Mouse (Mus musculus) NIH3T3 (cell line): ENCODE measurements at regions not wholly inside any gene's neighbourhood (a gene's known extent, or its start where the extent isn't known, plus 50 kb on each side); places are given as distances from the start of the nearest gene placed in this dataset.
A peak's percentile ranks its signal among the peaks of the same experiment; 100 is the strongest.

ENCODE experiments used
- DNase-seq: peaks from one replicate; pipeline ENCODE4 v3.0.0-alpha.2; 2012; ENCODE audit warnings: low read depth

DNA sequence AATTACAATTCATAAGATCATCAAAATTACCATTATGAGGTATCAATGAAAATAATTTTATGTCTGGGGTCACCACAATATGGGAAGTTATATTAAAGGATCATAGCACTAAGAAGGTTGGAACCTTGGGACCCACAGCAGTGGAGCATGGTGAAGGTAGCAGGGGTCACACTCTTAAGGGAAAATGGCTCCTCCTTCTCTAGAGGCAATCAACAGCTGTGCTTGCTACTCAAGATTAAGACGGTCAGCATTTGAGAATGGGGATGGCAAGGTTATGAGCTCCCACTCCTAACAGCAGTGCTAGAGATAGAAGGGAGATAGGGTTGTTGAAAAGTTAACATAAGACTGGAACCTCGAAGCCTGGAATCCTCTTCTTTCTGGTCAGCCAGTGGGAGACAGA lies 144.6 kb upstream of the Runx1 start:
- no peak for DNase-seq

DNA sequence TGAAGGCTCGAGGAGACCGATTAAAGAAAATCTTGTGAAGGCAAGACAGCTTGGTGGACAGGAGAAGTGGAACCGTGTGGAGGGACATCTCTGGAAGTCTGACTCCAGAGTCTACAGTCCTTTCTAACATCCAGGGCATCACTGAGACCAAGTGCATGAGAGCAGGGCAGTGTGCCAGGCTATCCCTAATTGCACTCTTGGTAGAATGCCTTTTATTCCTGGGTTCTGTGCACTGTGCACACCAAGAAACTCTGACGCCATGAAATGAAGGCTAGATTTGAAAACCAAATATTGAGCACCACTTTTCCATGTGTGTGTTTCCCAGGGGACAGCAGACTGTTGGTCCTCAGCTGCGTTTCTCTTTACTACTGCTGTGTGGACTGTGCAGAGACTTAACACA lies 143.1 kb upstream of the Runx1 start:
- DNase-seq: no peak

DNA sequence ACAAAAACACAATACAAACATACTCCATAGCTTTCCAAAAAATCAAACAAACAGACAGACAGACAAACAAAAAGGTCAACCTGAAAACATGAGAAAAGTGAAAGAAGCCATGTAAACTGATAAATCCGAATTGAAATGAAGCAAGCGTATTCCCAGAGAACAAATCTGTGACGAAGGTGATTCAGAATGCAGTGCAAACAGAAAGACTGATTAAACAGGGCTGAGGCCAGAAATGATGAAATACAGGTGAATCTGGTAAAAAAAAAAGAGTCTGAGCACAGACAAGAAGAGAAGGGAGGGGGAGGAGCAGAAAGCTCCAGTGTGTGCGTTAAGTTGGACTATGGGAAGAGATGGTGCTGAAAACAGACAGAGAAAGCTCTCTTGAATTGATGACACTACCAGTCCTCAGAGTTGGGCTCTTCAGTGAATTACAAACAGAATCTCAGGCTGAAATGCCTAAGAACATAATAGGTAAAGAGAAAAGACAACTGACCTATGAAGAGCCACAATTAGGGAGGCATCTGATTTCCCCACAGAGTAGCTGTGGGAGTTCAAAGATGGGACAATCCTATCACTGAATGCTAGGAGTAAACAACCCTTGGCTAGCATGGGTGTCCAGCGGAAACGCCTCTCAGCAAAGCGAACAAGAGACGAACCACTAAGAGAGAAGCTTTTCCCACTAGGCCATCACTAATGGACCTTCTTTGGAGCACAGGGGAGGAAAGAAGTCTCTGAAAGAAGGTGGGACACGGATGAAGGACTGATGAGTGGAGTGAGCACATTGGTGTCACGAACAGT lies 140.3 kb upstream of the Runx1 start:
- no peak for DNase-seq

DNA sequence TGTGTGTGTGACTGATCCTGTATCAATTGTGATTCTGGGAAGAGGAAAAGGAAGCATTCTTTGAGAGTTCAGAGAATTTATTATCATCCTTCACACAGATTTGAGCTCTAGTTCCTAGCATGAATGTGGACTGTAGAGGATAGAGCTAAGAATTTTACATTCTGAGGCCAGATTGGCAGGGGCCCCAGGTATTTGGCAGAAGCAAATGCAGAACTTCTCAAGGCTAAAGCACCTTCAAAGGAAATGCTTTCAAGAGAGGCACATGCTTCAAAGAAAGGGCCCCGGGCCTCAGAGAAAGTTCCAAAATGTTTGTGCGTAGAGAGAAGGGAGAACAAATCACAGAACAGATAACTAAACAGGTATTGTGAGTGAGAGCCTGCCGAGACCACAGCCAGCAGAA lies 139.7 kb upstream of the Runx1 start:
- no peak for DNase-seq

DNA sequence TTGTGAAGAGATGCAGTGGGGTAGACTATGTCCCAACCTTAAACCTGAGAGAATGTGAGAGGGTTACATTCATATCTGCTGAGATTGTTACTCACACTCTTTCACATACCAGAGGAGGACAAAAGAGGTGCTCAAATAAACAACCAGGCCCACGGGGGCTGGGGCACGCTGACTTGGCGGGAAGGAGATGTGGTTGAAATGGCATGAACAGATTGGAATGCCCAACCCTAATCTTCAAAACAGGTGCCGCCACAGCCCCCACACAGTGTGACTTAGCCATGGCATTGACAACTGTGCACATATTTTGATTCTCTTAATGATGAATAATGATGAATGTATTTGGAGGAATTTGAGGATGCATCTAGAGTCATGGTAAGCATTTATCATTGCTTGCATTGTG lies 137.6 kb upstream of the Runx1 start:
- DNase-seq: no peak

DNA sequence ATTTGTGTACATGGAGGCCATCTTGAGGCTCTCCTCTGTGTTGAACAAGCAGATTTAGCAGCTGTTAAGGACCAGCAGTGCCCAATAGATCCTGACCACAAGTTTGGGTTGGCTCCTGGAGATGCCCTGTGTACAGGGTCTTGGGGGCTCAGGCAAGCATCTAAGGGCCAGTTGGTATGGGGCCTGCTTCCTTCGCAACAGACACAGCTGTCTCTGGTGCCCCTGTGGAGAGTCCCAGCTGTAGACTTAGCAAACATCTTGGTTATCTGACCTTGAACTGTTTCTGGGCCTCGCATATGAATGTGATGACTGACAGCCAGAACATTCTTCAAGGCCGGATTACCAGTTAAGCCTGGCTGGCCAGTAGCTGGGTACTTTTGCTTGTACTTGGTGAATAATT lies 135.4 kb upstream of the Runx1 start:
- no peak for DNase-seq

DNA sequence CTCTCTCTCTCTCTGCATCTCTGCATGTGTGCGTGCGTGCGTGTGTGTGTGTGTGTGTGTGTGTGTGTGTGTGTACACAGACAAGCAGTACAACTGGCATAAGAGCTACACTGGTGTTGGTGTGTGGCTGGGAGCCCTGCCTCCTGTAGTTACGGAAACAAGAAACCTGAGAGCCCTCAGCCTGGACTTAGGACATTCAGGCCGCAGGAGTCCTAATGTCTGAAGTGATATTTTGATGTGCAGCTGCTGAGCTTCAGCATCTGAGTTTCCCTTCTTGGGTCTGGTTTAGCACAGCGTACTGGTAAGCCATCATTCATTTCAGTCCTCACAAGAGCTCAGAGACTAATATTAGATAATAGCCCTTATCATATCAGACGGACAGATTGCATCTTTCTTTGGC lies 134.8 kb upstream of the Runx1 start:
- no peak for DNase-seq

DNA sequence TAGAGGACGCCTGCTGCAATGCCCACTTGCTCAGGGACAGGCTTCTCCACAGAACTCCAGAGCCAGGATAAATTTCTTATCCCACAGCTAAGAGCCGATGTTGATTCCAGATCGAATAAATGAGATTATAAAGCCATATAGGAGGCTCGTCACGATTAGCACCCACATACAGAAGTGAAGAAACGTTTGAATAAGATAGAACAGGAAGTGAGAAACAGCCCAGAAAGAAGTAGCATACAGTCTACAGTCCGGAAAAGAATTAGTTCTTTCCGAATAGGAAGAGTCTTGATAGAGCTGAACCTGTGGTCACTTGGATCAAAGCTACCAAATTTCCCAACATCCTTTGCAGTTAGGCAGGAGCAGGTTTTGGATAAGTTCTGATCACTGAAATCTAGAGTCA lies 133.0 kb upstream of the Runx1 start:
- no peak for DNase-seq

DNA sequence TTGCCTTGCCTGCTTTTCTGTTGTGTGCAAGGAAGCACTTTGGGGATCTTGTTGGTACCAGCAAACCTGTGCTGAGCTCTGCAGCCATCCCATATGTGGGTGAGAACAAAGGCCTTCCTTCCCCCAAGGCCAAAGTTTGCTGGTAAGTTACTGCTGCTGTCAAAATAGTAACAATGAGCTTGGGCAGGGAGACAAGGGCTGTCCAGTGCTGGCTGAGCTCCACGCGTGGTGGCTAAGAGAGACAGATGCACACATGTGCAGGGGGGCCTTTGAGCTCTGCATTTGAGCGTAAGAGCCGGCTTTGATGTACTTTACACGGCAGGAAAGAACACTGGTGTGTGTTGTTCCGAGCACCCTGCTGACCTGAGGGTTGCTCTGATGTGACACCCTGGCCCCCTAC lies 132.2 kb upstream of the Runx1 start:
- no peak for DNase-seq

DNA sequence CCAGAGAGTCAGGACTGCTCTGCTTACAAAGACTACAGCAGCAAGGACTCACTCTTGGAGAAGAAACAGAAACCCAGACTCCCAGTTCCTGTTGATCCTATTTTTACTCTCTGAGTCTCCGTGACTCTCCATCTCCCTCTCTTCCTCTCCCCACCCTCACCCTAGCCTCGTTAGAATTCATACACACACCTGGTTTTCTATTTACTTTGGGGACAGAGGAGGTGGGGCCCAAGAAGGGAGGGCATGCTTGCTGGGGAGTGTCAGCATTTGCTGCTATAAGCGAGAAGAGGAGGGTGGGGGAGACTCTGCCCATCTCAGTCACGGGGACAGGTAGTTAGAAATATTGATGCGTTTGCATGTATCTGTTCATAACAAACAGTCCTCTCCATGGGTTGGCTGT lies 129.6 kb upstream of the Runx1 start:
- no peak for DNase-seq

DNA sequence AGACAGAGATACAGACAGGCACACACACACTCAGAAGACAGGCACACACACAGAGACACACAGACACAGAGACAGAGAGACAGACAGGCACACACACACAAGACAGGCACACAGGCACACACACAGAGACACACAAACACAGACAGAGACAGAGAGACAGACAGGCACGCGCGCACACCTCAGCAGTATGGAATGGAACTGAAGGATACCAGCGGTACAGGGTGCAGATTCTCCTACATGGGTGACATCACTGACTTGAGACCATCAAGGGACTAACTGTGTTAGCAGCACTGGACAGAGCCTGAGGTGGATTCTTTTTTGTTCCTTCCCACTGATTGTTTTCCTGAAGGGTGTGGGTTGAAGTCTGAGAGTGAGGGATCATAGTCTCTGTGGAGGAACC lies 129.1 kb upstream of the Runx1 start:
- DNase-seq: no peak

DNA sequence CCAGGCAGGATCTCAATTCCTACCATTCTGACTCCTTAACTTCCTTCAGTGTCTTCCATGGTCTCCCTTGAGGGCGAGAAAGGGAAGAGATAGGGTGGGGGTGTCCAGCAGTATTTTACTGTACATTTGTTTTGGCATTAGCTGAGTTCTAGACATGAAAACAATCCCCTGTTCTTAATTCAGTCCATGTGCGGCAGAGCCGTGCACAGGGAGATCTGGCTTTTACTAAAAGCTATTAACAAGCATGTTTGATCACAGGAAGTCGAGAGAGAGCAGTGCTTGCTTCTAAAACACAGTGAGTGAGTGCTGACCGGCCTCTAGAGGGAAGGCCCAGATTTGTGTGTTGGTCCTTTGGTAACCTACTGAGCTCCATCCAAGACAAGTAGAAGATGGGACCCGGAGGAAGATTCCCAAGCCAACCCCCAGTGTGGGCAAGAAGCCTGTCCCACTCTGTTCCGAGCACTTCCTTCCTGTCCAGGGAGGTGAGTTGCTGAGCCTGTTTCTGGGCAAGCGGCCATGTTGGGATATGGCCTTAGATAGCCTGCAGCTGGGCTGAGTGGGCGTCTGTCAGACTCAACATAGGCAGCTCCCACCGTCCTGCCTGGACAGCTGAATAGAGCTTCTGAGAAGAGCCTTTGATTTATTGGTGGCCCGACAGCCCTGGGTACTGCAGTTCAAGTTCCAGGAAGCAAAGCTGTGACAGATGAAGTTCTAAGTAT lies 128.1 kb upstream of the Runx1 start:
- DNase-seq: peak; percentile 60

DNA sequence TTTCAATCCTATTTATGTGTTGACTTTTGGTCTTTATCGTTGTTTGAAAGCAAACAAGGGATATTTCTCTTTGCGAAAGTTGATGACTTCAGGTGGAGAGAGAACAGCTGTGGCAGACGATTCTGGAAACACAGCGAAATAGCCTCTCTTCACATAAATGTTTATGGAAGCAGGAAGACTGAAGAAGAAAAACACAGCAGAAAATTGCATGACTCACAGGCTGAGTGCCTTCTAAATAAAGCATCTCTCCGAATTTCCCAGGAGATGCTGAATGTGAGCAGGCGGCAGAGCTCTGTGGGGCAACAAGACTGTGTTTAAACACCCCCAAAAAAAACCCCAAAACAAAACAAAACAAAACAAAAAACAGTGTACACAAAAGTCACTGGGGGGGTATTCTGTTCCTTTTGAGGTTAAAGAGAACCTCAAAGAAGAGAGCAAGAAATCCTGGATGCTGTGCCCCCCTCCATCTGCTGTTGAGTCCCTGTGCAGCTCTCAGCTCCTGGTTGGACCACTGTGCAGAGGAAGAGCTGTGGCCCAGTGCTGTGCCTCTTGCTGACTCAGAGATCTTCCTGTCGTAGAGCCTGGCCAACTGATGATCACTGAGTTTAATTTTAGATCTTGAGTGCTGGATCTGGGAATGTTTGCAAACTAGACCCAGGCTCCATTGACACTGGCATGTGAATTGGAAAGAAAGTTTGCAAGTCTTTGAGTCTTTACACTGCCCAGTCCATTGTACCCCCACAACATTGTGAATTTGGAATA lies 126.6 kb upstream of the Runx1 start:
- peak; percentile 77 for DNase-seq

DNA sequence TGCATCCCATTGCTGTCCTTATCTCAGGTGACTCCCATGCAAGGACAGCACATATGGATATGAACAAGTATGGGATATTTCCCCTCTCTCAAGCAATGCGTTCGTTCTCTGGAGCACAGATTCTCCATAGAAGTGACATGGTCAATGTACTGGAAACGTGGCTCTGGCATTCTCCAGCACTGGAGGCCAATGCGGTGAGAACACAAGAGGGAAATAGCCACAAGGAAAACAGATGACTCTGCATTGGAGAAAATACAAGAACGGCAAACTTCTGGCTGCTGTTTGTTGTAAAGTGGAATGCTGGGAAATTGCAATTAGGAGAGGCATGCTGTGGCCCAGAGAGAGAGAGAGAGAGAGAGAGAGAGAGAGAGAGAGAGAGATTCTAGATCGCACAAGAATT lies 125.6 kb upstream of the Runx1 start:
- peak; percentile 34 for DNase-seq

DNA sequence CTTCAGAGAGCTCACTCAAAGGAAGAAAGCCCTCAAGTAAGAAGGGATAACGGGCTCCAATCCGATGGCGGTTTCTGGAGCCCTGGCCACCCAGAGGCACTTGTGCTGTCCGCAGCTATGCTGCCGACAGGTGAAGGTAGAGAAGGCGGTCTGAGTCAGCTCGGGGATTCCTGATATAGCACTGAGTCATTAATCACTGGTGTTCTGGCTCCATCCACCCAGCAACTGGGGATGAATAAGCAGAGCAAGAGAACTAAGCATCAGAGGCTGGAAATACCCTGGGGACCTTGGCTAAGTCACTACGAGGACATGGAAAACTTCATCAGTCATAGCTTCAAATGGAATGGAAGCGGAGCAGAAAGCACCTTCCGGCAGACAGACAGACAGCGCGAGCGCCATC lies 122.5 kb upstream of the Runx1 start:
- DNase-seq: peak; percentile 87

DNA sequence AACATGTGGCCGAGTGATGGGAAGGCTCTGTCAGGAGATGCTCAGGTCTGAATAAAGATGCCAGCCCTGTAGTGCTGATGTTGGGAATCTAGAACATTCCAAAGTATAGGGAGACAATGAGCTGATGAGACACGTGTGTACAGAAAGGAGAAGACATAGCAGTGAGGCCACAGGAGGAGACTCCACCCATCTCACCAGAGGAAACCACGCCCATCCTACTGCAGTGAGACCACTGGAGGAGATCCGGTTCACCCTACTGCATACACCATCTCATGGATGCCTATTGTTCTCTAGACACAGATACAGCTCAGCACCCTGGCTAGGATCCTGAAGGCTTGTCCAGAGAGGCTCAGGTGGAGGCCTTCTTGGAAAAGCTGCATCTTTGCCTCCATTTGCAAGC lies 120.6 kb upstream of the Runx1 start:
- DNase-seq: no peak

DNA sequence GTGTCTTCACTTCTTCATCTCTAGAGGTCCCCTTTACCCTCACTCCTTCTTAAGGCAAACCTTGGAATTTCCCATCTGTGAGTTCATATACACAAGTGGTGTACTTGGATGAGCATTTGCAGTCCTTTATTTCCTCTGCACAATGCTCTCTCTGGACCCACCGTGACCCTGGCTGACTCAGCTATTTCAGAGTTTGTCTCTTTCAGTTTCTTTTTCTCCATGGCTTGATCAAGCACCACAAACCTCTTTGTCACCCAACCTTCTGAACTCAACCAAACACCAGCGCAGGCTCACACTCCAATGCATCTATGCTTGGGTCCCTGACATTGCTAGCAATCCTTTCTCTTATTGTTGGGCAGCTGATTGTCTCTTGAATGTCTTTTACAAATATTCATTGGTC lies 118.0 kb upstream of the Runx1 start:
- DNase-seq: peak; percentile 31

DNA sequence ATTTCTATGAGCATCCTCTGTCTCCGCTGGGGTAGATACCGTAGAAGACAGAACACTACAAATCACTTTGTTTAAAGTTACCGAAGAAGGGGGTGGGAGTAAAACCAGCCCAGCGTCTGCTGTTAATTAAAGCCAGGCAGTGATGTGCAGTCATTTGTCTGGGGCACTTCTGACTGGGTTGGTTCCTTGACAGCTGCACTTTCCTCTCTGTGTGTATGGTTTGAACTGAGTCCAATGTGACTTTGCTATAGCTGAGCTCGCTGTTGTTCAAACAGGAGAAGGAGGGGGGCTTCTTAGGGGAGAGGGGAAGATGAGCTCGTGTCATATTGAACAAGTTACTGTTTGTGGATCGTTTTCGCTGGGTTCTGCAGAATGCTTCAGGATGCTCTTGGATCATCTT lies 113.7 kb upstream of the Runx1 start:
- peak; percentile 47 for DNase-seq

DNA sequence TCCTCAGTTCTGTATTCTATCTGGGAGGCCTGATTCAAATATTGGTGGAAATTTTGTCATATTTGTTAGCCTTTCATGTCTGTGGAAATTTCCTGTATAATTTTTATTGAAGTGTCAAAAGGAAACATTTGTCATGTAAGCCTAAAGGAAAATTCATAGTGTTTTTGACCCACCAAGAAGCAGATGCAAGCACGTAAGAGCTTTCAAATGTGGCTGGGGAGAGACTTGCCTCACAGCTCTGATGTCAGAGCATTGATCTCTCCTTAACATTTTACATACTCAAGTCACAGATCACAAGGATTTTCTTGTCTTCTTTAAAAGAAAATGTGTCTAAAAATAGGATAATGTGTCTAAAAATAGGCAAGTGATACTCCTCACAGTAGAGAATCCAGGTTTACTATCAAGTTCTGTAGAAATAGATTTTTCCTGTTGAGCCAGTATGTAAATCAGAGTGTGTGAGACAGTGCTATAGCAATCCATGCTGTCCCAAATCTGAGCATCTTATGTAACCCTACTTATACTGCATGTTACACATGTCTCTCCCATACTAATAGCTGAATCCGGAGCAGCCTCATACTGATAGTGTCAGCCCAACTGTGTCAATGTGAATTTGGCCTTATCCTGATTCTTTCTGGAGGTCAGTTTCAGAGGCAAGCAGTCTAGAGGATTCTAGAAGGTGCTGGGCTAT lies 110.0 kb upstream of the Runx1 start:
- no peak for DNase-seq

DNA sequence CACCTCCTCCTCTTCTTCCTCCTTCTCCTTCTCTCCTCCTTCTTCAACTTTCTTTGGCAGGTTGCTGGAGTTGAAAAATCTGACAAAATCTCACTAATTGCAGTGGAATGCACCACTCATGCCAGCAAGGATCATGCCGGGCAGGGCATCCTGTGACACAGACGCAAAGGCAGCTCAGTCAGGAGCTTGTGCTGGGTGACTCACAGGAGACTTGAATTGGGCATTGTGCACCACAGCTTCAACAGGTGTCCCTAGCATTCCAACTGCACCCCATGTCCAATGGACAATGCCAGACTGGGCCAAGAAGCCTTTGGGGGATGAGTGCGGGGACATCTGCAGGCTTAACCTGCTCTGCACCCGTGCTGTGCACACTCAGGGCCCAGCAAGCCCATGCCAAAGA lies 104.2 kb upstream of the Runx1 start:
- DNase-seq: peak; percentile 67

DNA sequence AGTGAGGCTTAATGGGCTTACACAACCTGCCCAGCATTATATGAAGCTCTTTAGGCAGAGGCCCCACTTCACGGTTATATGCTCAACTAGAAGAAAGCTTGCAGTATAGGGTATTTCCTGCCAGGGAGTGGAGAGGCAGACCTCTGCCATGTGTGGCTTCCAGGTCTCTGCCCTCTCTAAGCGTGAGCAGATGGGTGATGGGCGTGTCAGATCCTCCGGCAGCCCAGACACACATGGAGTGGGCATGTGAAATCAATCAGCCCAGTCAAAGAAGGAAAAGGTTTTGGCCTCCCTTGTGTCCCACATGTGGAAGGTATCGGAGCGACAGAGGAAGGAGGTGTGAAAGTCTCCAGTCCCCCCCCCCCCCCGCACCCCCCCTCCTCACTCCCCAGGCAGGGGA lies 102.3 kb upstream of the Runx1 start:
- DNase-seq: no peak

DNA sequence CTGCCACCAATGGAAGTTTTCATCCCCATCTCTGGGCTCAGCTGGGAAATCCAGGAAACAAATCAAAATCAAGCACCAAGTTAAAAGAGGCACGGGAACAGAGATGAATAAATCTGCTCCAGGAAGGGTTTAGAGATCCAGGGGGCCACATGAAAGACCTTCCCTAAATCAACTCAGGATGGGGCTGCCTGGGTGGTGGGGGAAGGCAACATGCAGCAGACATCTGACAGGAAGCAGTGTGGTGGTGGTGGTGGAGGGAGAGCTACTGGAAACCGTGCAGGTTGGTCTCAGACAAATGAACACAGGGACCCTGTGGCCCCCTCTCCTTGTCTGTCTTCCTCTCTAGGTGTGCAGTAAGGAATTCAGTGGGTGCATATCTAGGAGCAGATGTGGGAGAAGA lies 101.7 kb upstream of the Runx1 start:
- no peak for DNase-seq

DNA sequence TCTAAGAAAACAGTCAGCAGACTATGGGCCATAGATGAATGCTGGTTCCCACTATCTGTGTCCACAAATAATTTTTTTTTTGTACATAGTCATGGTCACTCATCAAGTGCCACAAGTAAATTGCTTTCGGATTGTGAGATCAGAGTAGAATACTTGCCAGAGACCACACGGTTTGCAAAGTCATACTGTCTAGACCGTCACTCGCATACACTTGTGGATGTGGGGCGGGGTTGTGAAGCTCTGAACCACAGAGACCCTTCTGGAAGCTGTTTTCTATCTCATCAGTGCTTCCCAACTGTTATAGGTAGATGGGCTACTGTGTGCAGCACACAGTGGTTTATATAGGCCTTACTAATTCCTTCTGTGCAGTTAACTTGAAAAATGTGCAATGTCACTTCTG lies 100.9 kb upstream of the Runx1 start:
- no peak for DNase-seq
